Mouse (Mus musculus) neural tube, embryonic 12.5 days (tissue): Measurements from ENCODE around the gene Spata32. TPM values are rescaled to one million over a fixed set of nuclear protein-coding genes. Genes with fewer than 3 reads are reported as not detected.
"Not testable (repeated sequence)": the region's sequence is repeated elsewhere in the genome, so short reads cannot be mapped to it uniquely, and the experiment has no call there.

Experiments
- ATAC-seq: fragments of 200-750 bp; cut with Nextera tagmentation; 2 replicates; pipeline ENCODE4 v1.8.0; 2017; ENCODE audit warnings: low read depth, mild to moderate bottlenecking, moderate TSS enrichment, moderate library complexity; ENCODE audit not compliant: low FRiP score
- H3K27ac ChIP-seq: fragments of 300-500 bp; sonication (generic); 2 replicates; pipeline ENCODE4 v1.5.1; 2016
- H3K27me3 ChIP-seq: fragments of 300-500 bp; sonication (generic); replicated peaks from 2 replicates; pipeline ENCODE4 v1.6.1; 2016; ENCODE audit warnings: mild to moderate bottlenecking
- H3K36me3 ChIP-seq: fragments of 300-500 bp; sonication (generic); 2 replicates; pipeline ENCODE4 v1.6.1; 2016; ENCODE audit warnings: mild to moderate bottlenecking
- H3K4me1 ChIP-seq: fragments of 300-500 bp; sonication (generic); 2 replicates; pipeline ENCODE4 v1.6.1; 2016
- H3K4me2 ChIP-seq: fragments of 300-500 bp; sonication (generic); replicated peaks from 2 replicates; pipeline ENCODE4 v1.6.1; 2016; ENCODE audit warnings: mild to moderate bottlenecking
- H3K4me3 ChIP-seq: fragments of 300-500 bp; sonication (generic); 2 replicates; pipeline ENCODE4 v1.5.1; 2016
- H3K9ac ChIP-seq: fragments of 300-500 bp; sonication (generic); 2 replicates; pipeline ENCODE4 v1.6.1; 2016; ENCODE audit warnings: mild to moderate bottlenecking
- H3K9me3 ChIP-seq: fragments of 300-500 bp; sonication (generic); 2 replicates; pipeline ENCODE4 v1.6.1; 2016; ENCODE audit warnings: mild to moderate bottlenecking
- WGBS: fragments of 180-500 bp; shearing (Covaris S2); methylation state at CpG from one replicate; pipeline ENCODE4 v1.1.7; 2016; 5-methylcytosine and 5-hydroxymethylcytosine counted together
- polyA plus RNA-seq: library from polyadenylated mRNA; unstranded; fragments of >200 nt; fragmentation: Nextera tagmentation; extraction: Ambion mirVana; gene quantifications from 2 replicates; pipeline ENCODE4 v1.2.1, GENCODE M21; 2016

Spata32 gene
- polyA plus RNA-seq, 1 experiment from 2014 or later: 0.18 TPM

DNA sequence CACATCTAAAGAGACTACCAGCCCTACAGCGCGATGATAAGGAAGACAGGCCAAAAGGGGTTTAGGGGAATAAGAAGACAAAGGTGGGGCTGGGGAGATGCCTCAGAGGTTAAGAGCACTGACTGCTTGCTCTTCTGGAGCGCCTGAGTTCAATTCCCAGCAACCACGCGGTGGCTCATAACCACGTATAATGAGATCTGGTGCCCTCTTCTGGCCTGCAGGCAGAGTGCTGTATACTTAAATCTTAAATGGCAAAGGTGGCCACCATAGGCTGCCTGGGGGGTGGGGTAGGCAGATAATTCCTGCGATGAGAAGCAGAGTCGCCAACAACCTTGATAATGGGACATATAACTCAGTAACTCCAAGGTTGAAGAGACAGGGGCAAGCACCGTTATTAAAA, 19.5 kb upstream of the Spata32 start:
- Histone ChIP-seq H3K9me3 (no peaks in the 10 kb centered on the region), H3K27ac (no peak overlapping the region), H3K4me1 (no peaks in the 10 kb centered on the region), H3K36me3 (peaks cover 42% of the 10 kb centered on the region), H3K27me3 (no peaks in the 10 kb centered on the region), H3K4me2 (no peak overlapping the region), H3K4me3 (no peak overlapping the region), H3K9ac (no peak overlapping the region)
- no peak for ATAC-seq
- WGBS: 75% methylated on average over 9 of the region's 9 CpGs

DNA sequence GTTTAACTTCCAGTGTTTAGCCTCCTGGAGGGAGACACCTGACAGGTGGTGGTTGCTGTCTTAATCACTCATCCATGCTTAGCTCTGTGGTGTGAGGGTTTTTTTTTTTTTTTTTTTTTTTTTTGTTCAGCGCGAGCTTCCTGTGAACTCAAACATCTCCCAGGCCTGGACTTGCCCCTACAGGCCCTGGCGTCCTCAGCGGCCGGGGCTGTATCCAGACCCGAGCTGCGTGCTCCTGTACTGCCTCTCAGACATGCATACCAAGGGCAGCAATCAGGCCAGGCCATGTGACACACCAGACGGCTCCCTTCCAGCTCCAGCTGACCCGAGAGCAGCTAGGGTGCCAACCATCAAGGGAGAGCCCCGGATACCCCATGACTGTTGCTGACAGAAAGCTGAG, 18.7 kb upstream of the Spata32 start:
- Histone ChIP-seq H3K4me3 (no peak overlapping the region), H3K36me3 (peaks cover 42% of the 10 kb centered on the region), H3K4me1 (no peaks in the 10 kb centered on the region), H3K27ac (no peak overlapping the region), H3K9me3 (no peaks in the 10 kb centered on the region), H3K9ac (no peak overlapping the region), H3K4me2 (no peak overlapping the region), H3K27me3 (no peaks in the 10 kb centered on the region)
- no peak for ATAC-seq
- WGBS: 81% methylated on average over 10 of the region's 10 CpGs

DNA sequence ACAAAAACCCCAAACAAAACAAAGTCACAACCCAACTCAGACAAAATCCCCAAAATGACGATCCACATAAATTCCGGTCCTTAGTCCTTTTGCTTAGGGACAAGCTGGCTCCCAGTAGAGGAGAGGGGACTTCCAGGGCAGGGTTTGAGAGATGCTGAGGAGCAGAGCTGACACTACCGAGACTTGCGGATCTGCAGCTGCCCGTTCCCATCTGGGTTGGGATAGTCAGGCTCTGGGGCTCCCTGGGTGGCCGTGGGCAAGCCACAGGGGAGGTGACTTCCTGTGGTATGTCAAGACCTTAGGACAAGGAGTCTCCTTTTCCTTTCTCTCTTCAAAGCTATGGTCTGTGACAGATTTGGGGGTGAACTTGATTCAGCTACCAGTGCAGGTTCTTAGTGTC, 18.2 kb upstream of the Spata32 start:
- no peak overlapping the region for H3K27ac ChIP-seq
- no peaks in the 10 kb centered on the region for H3K9me3 ChIP-seq
- no peaks in the 10 kb centered on the region for H3K4me1 ChIP-seq
- H3K4me3 ChIP-seq: no peak overlapping the region
- no peaks in the 10 kb centered on the region for H3K27me3 ChIP-seq
- ATAC-seq: no peak
- H3K4me2 ChIP-seq: no peak overlapping the region
- WGBS: 95% methylated on average over 6 of the region's 6 CpGs
- H3K36me3 ChIP-seq: peaks cover 42% of the 10 kb centered on the region
- H3K9ac ChIP-seq: no peak overlapping the region

DNA sequence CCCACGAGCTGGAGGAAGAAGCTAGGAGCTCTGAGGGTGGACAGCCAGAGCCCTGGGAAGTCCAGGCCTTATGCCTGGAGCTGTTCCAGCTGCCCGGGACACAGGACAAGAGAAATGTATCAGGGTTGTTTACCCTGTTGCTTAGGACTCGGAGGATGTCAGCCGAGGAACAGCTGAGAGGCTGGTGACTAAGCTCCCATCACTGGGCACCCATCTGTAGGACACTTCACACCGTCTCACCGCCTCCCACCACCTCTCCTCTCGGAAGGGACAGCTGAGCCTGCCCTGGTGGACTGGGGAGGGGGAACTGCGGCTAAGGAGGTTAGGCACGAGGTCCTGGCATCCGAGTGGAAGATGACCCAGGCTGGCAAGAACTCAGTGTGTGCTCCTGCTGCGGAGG, 17.5 kb upstream of the Spata32 start:
- no peaks in the 10 kb centered on the region for H3K9me3 ChIP-seq
- no peaks in the 10 kb centered on the region for H3K27me3 ChIP-seq
- H3K4me3 ChIP-seq: no peak overlapping the region
- no peak overlapping the region for H3K27ac ChIP-seq
- H3K9ac ChIP-seq: no peak overlapping the region
- no peak for ATAC-seq
- H3K4me2 ChIP-seq: no peak overlapping the region
- H3K4me1 ChIP-seq: no peaks in the 10 kb centered on the region
- peaks cover 46% of the 10 kb centered on the region for H3K36me3 ChIP-seq
- WGBS: 70% methylated on average over 11 of the region's 11 CpGs

DNA sequence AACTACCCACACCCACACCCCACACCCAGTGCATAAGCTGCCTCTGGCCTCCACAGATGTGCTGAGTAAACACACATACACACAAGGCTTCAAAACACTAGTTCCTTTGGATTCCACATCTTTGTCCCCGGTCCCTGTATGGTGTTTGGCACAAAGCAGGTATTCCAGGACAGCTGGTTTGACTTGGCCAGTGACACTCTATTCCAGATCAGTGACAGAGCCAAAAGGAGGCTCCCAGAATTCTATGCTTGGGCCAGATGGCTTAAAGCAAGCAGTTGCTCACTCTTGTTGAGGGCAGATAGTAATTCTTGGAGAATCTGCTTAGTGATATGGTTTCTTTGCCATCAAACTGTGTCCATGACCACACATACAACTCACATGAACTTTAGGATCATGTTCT, 16.2 kb upstream of the Spata32 start:
- Histone ChIP-seq H3K9ac (no peak overlapping the region), H3K4me1 (no peaks in the 10 kb centered on the region), H3K27me3 (no peaks in the 10 kb centered on the region), H3K27ac (no peak overlapping the region), H3K36me3 (peaks cover 47% of the 10 kb centered on the region), H3K4me2 (no peak overlapping the region), H3K4me3 (no peak overlapping the region), H3K9me3 (no peaks in the 10 kb centered on the region)
- ATAC-seq: no peak
- 83% methylated on average over 1 of the region's 1 CpGs for whole genome bisulfite sequencing

DNA sequence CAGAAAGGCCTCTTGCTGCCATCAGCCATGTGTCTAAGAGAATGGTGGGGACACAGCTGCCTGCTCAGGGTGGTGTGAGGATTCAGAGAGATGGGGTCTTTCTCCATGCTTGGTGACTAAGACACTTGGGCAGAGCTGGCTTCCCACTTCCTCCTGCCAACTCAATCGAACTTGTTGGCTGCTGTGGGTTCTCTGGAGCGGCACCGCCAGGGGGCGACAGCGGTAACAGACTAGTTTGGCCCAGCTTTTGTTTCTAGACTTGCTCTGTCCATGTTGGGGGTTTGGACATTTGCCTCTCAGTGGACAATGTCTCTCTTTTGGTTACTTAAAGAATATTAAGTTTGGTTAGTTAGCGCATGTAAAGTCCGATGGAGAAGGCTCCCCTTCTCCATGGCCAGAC, 14.7 kb upstream of the Spata32 start:
- peaks cover 38% of the 10 kb centered on the region for H3K36me3 ChIP-seq
- no peak overlapping the region for H3K27ac ChIP-seq
- no peaks in the 10 kb centered on the region for H3K27me3 ChIP-seq
- no peaks in the 10 kb centered on the region for H3K9me3 ChIP-seq
- ATAC-seq: no peak
- H3K4me1 ChIP-seq: no peaks in the 10 kb centered on the region
- H3K4me2 ChIP-seq: no peak overlapping the region
- H3K4me3 ChIP-seq: no peak overlapping the region
- 29% methylated on average over 7 of the region's 7 CpGs for WGBS
- H3K9ac ChIP-seq: no peak overlapping the region

DNA sequence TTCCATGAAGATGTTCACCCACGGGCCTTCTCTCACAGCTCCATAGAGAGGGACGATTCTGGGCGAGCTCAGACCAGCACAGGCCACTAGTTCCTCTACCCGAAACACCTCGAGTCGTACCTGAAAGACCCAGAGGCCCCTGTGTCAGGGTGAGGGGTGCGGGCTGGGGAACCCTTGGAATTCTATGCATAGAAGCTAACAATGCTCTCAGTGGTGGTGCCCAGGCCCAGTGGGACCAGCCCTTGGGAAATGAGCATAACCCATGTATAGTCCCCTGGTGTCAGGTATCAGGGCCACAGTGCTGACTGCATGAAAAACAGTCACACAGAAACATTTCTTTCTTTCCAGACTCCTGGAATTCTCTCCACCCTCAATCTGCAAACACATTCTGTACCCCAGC, 13.1 kb upstream of the Spata32 start:
- Histone ChIP-seq H3K27ac (no peak overlapping the region), H3K36me3 (peaks cover 40% of the 10 kb centered on the region), H3K27me3 (no peaks in the 10 kb centered on the region), H3K9me3 (no peaks in the 10 kb centered on the region), H3K4me1 (no peaks in the 10 kb centered on the region), H3K4me3 (no peak overlapping the region), H3K9ac (no peak overlapping the region), H3K4me2 (no peak overlapping the region)
- 94% methylated on average over 7 of the region's 7 CpGs for WGBS
- ATAC-seq: no peak

DNA sequence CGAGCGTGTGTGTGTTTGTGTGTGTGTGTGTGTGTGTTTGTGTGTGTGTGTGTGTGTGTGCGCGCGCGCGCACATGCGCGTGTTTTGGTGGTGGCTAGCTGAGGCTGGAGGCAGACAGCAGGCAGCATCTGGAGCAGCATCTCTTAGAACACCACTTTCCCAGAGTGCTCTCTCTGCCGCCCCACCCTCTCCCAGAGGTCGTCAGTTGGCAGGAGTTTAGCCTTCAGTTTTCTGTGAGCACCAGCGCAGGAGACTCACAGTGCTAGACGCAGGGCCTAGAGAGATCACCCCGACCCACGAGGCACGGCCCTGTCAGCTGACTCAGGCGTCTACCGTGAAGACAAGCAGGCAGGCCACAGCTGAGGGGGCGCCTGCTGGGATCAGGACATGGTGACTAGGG, 12.4 kb upstream of the Spata32 start:
- Histone ChIP-seq H3K4me1 (no peaks in the 10 kb centered on the region), H3K36me3 (peaks cover 45% of the 10 kb centered on the region), H3K27ac (no peak overlapping the region), H3K9ac (no peak overlapping the region), H3K9me3 (no peaks in the 10 kb centered on the region), H3K4me2 (no peak overlapping the region), H3K4me3 (no peak overlapping the region), H3K27me3 (no peaks in the 10 kb centered on the region)
- no peak for ATAC-seq
- 92% methylated on average over 19 of the region's 19 CpGs for WGBS

DNA sequence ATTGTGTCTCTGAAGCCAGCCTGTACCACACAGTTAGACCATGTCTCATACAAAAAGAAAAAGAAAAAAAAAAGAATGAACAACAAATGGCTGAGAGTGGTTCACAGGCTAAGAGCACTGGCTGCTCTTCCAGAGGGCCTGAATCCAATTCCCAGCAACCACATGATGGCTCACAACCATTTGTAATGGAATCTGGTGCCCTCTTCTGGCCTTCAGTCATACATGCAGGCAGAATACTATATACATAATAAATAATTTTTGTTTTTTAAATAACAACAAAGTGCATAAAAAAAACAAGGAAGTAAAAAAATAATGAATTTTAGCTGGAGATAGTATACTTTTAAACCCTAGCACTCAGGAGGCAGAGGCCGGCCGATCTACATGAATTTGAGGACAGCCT, 11.4 kb upstream of the Spata32 start:
- Histone ChIP-seq H3K36me3 (peaks cover 55% of the 10 kb centered on the region), H3K9ac (no peak overlapping the region), H3K4me3 (no peak overlapping the region), H3K4me2 (no peak overlapping the region), H3K27ac (no peak overlapping the region), H3K9me3 (no peaks in the 10 kb centered on the region), H3K27me3 (no peaks in the 10 kb centered on the region), H3K4me1 (no peaks in the 10 kb centered on the region)
- no peak for ATAC-seq
- WGBS: 94% methylated on average over 2 of the region's 2 CpGs

DNA sequence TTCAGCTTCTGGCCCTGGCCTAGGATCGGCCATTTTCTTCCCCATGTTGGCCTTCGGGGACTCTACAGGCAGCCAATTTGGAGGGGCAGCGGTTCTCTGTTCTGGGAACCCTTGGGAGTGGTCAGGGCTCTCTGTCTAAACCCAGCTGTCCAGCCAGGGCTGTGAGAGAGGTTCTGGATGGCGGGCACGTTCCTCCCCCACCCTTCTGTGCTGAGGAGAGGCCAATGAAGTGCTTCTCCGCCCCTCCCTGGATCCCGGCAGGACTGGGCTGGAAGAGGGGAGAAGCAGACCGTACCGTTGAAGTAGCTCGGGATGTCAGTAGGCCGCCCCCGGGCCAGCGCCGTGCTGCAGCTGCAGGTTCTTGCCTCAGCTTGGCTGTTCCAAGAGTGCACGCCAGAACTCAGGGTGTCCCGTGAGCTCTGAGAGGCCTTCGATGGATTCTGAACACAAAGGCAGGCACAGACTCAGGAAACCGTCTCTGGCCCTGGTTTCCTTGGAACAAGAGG, 5.8 kb upstream of the Spata32 start:
- peaks cover 67% of the 10 kb centered on the region for H3K36me3 ChIP-seq
- WGBS: 67% methylated on average over 18 of the region's 18 CpGs
- H3K27me3 ChIP-seq: no peaks in the 10 kb centered on the region
- H3K4me3 ChIP-seq: no peak overlapping the region
- ATAC-seq: no peak
- no peak overlapping the region for H3K4me2 ChIP-seq
- H3K9me3 ChIP-seq: no peaks in the 10 kb centered on the region
- no peak overlapping the region for H3K9ac ChIP-seq
- no peaks in the 10 kb centered on the region for H3K4me1 ChIP-seq
- no peak overlapping the region for H3K27ac ChIP-seq

DNA sequence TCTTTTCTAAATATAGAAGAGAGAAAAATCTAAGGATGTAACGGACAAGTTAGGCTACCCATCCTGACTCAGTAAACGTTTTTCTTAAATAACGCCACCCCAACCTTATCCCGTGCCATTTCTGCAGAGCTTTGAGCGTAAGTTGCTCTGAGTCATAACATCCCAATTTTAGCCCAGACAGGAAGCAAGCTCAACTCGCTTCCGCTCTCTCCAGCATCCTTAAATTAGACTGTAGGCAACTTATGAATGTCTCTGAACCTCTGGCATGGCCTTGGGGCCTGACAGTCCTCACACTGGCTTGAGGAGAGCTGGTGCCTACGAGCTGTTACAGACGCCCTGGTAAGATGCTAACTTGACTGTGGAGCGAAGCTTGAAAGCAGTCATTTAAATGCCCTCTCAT, 5.2 kb upstream of the Spata32 start:
- H3K4me3 ChIP-seq: no peak overlapping the region
- ATAC-seq: no peak
- no peak overlapping the region for H3K9ac ChIP-seq
- H3K27me3 ChIP-seq: no peaks in the 10 kb centered on the region
- no peaks in the 10 kb centered on the region for H3K9me3 ChIP-seq
- peaks cover 3% of the 10 kb centered on the region for H3K4me1 ChIP-seq
- WGBS: 91% methylated on average over 10 of the region's 10 CpGs
- no peak overlapping the region for H3K4me2 ChIP-seq
- H3K36me3 ChIP-seq: peaks cover 65% of the 10 kb centered on the region
- H3K27ac ChIP-seq: no peak overlapping the region

DNA sequence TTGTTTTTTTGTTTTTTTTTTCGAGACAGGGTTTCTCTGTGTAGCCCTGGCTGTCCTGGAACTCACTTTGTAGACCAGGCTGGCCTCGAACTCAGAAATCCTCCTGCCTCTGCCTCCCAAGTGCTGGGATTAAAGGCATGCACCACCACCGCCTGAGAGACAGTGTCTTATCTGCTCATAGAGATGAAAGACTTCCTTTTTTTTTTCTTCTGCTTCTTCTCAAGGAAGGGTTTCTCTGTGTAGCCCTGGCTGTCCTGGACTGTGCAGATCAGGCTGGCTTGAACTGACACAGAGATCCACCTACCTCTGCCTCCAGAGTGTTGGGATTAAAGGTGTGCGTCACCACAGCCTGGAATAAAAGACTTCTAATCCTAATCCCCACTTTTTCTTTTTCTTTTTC, 4.5 kb upstream of the Spata32 start:
- H3K9me3 ChIP-seq, H3K27me3 ChIP-seq, H3K4me3 ChIP-seq, ATAC-seq, H3K9ac ChIP-seq, H3K4me2 ChIP-seq, H3K27ac ChIP-seq, H3K4me1 ChIP-seq: not testable (repeated sequence)
- 90% methylated on average over 4 of the region's 4 CpGs for WGBS
- H3K36me3 ChIP-seq: peaks cover 63% of the 10 kb centered on the region

DNA sequence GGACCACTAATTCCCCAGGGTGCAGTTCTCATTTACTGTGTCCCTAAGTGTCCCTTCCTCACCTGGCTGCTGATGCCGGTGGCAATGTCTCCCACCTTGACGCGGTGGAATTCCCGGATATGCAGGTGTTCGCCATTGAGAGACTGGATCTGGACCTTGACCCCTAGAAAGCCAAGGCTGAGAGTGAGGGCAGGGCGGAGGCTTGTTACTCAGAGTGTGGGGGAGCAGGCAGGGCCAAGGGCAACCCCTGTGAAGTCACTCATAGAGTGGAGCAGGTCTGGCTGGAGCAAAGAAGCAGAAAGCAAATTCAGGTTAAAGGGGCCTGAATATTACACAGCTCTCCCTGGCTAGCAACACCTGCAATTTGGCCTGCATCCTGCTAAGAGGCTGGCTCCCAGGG, 3.2 kb upstream of the Spata32 start:
- H3K27ac ChIP-seq: no peak overlapping the region
- no peak overlapping the region for H3K9ac ChIP-seq
- no peak for ATAC-seq
- 91% methylated on average over 6 of the region's 6 CpGs for WGBS
- H3K4me1 ChIP-seq: peaks cover 10% of the 10 kb centered on the region
- H3K4me3 ChIP-seq: no peak overlapping the region
- no peaks in the 10 kb centered on the region for H3K9me3 ChIP-seq
- H3K27me3 ChIP-seq: peaks cover 7% of the 10 kb centered on the region
- H3K36me3 ChIP-seq: peaks cover 50% of the 10 kb centered on the region
- H3K4me2 ChIP-seq: no peak overlapping the region
